ENCODE assay signal across 10 mouse cellular contexts in the genomic region with DNA sequence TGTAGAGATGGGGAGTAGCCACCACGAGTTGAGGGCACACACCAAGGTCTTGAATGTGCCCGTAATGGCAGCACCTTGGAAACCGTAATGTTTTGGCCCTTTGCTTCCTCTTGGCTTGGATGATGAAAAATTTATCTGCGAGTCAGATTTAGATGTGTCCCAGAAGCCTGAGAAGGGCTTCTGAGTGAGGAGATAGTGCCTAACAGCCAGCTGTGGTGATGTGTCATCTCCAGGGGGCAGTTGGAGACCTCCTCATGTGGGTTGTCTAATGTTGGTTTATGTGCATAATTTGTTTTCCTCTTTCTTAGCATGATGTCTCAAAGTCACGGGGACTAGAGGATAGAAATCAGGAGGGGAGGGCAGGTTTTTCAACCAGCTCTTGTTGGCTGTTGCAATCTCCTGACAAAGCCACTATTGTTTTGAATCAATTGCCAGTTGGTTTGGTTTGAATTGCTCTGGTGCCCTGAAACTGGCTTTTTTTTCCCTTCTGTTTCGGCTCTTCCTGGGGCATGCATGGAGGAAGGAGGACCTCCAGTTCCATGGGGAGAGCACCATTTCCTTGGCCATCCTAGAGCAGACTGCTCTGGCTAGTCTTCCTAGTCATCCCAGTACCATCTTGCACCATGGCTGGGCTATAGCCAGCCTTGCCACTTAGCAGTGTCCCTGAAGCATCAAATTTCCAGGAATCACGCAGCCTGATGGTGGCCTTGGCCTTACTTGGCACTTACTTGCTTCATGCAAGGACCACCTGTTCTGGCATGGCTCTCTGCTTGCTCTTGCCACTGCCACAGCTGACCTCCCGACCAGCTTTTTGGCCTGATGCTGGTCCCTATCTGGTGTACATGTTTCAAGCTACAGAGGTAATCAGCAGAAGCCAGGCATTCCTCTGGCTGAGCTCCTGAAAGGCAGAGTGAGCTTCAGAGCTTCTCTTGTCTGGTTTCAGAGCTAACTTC. TPM values are rescaled to one million over a fixed set of nuclear protein-coding genes. Genes with fewer than 3 reads are reported as not detected.
DNase-seq lines count a peak whose midpoint lies in the region; ATAC-seq and TF ChIP-seq lines count a peak whose summit lies in the region.
"Had no signal": no experiment of that assay in that cellular context is flagged by ENCODE, and none has a peak within 500 bp of the region (broad histone marks: within the 10 kb centered on the region; RNA-seq: fewer than 3 reads in every experiment).

No protein-coding gene starts in this region.

- no peak for ATAC-seq in neural tube, embryonic 13.5 days (ENCODE audit: low read depth)
- ATAC-seq: liver, postnatal 0 days had no signal

- peak; percentile 56 for DNase-seq in heart, adult 9 months (ENCODE audit: low spot score in 2 of 2)
- DNase-seq in heart, postnatal 36 days: no peak
- no peak for DNase-seq in neural tube, embryonic 10.5 days (ENCODE audit: extremely low spot score, low spot score)
- DNase-seq in gastrocnemius, postnatal 14 days: peak; percentile 71
- no peak for DNase-seq in kidney, adult 2 months
- DNase-seq in B cell, adult 2 months: no peak
- DNase-seq: liver, postnatal 0 days; spleen, adult 18-20 months had no signal

- H3K4me1 ChIP-seq in neural tube, embryonic 13.5 days (replicated peaks): peaks cover 41% of the 10 kb centered on the region
- H3K4me1 ChIP-seq in olfactory bulb, adult 2 months (ENCODE audit: control insufficient read depth, insufficient read depth, low read length): peaks cover 10% of the 10 kb centered on the region
- H3K4me1 ChIP-seq in kidney, adult 2 months (ENCODE audit: control insufficient read depth, insufficient read depth, low read length): peaks cover 7% of the 10 kb centered on the region

- intact Hi-C loops in heart, postnatal 36 days (cut with DNase I): no loop called here
- intact Hi-C loops in gastrocnemius, postnatal 14 days (cut with DNase I; ENCODE audit: low total_unique reads): no loop called here

- no peak overlapping the region for H3K9ac ChIP-seq in neural tube, embryonic 13.5 days
- H3K9ac ChIP-seq: liver, postnatal 0 days had no signal

- H3K4me2 ChIP-seq in neural tube, embryonic 13.5 days: no peak overlapping the region

- WGBS in neural tube, embryonic 13.5 days: 58% methylated on average over 8 of the region's 8 CpGs
- 58% methylated on average over 8 of the region's 8 CpGs for WGBS in olfactory bulb, adult 2 months
- 79% methylated on average over 8 of the region's 8 CpGs for WGBS in kidney, adult 2 months

- H3K4me3 ChIP-seq in neural tube, embryonic 13.5 days: no peak overlapping the region
- H3K4me3 ChIP-seq in olfactory bulb, adult 2 months (ENCODE audit: insufficient read depth, low read depth, low read length): no peak overlapping the region
- no peak overlapping the region for H3K4me3 ChIP-seq in kidney, adult 2 months (ENCODE audit: insufficient read depth, low read depth, low read length)

- H3K9me3 ChIP-seq in neural tube, embryonic 13.5 days: no peaks in the 10 kb centered on the region

- TF ChIP-seq POLR2A in olfactory bulb, adult 2 months (IDR thresholded peaks at IDR 0.05; ENCODE audit: insufficient read depth, low read depth, low read length): no peak
- no peak for TF ChIP-seq POLR2A in kidney, adult 2 months (IDR thresholded peaks at IDR 0.05; ENCODE audit: low read depth, low read length)

- H3K27ac ChIP-seq in neural tube, embryonic 13.5 days (replicated peaks): peak overlapping the region; percentile 71
- H3K27ac ChIP-seq in olfactory bulb, adult 2 months (ENCODE audit: insufficient read depth, low read depth, low read length): peak overlapping the region; percentile 27; the same call in 1 of the 2 replicates
- H3K27ac ChIP-seq in kidney, adult 2 months (ENCODE audit: insufficient read depth, low read depth, low read length): no peak overlapping the region

- H3K27me3 ChIP-seq in neural tube, embryonic 13.5 days: no peaks in the 10 kb centered on the region
- H3K27me3 ChIP-seq in kidney, adult 2 months (replicated peaks; ENCODE audit: control insufficient read depth, insufficient read depth, low read length): no peaks in the 10 kb centered on the region

- no peaks in the 10 kb centered on the region for H3K36me3 ChIP-seq in neural tube, embryonic 13.5 days
- H3K36me3 ChIP-seq in kidney, adult 2 months (ENCODE audit: control insufficient read depth, insufficient read depth, low read length): no peaks in the 10 kb centered on the region

- TF ChIP-seq CTCF in olfactory bulb, adult 2 months (IDR thresholded peaks at IDR 0.05; ENCODE audit: insufficient read depth, low read depth, low read length): no peak
- TF ChIP-seq CTCF in kidney, adult 2 months (conservative IDR thresholded peaks at IDR 0.05; ENCODE audit: insufficient read depth, insufficient read length, low read depth, low read length): no peak

RNA-seq across cellular contexts. Expression of gene Mlxip, which starts 22.2 kb away (rescaled TPM):
- 10 to 100 TPM; 30.4 to 31.8 TPM for total RNA-seq in heart, postnatal 36 days (2021)
- polyA plus RNA-seq in neural tube, embryonic 13.5 days (2015; fragmentation: Nextera tagmentation; extraction: Ambion mirVana): 23.5 and 28.4 TPM in 2 replicates
- 10 to 100 TPM; 48.5 to 59.9 TPM for total RNA-seq in gastrocnemius, postnatal 14 days (2021)
- polyA plus RNA-seq in olfactory bulb, adult 2 months (2012; ENCODE audit: insufficient read depth, insufficient read length, low replicate concordance, missing spikeins): not detected in 2 replicates
- polyA plus RNA-seq in kidney, adult 2 months (2012; rRNA removed): 20.4 TPM in 2 replicates

Comparison
In these comparisons a context has a peak if more than half of its experiments do, and no peak if none do; other contexts are left out.
1. DNase-seq: peak in heart, adult 9 months (2 of 2) and gastrocnemius, postnatal 14 days (single experiment); none in heart, postnatal 36 days (0 of 2), neural tube, embryonic 10.5 days (single experiment), kidney, adult 2 months (single experiment) and B cell, adult 2 months (0 of 2).